Mouse (Mus musculus) c-Kit-positive CD71-negative TER-119-negative erythroid progenitor cells, embryonic 14.5 days (primary cell): ENCODE data around the gene Mmp28.

Source experiments
- DNase-seq: peaks from one replicate; pipeline ENCODE4 v3.0.0-alpha.2; 2013; ENCODE audit warnings: low read depth

Gene Mmp28

DNA sequence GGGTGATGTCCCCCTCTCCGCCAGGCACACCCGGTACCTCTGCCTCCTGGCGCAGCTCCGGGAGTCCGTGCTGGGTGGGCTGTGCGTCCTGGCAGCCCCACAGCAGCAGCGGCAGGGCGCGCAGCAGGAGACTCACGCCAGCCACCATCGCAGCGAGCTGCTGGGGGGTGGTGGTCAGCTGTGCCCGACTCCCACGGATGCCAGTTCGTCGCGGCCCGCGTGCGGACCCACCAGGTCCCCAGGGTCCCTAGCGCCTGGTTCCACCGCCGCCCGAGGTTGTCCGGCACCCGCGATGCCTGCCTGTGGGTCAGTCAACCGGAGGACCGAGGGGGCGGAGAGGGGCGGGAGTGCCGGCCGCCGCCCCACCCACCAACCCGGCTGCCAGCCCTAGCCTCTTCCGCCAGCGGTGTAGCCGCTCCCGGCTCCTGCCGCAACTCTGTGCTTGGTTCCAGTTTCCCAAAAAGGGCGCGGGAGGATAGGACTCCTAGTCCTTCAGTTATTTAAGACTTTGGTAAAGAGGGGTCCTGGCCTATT lies at the start of gene Mmp28:
Gene Mmp28 (minus strand): TSS at position 361 of the 534 bp plus-strand sequence.
- no peak for DNase-seq

DNA sequence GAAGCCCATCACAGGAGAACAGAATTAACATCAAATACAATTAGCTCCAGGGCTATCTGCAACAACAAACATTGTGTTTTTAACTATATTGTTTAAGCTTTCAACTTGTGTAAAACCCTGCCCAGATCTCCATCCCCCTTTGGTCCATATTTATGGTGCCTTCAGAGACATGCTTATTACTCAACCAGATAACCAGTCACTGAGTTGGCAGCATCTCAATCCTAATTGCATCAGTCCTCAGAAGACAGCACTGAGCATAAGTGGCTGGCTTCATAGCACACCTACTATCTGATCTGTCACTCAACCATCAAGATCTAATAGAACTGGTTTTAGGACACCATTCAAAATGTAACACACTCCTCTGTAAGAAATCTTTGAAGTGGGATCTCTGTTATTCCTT lies 46.6 kb upstream of the Mmp28 start:
- no peak for DNase-seq

DNA sequence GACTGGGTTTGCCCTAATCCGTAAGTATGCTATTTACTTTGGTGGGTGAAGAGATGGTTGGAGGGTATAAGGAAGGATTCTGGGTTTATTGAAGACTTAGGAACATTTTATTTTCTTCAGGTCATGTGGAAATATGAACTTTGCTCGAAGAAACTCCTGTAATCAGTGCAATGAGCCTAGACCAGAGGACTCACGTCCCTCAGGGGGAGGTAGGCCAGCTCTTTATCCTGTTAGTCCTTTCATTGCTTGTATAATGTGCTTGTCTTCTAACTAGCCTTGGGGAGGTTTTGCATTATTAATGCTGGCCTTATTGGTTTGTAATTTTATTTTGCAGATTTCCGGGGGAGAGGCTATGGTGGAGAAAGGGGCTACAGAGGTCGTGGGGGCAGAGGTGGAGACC lies 41.4 kb upstream of the Mmp28 start:
- DNase-seq, result no peak

DNA sequence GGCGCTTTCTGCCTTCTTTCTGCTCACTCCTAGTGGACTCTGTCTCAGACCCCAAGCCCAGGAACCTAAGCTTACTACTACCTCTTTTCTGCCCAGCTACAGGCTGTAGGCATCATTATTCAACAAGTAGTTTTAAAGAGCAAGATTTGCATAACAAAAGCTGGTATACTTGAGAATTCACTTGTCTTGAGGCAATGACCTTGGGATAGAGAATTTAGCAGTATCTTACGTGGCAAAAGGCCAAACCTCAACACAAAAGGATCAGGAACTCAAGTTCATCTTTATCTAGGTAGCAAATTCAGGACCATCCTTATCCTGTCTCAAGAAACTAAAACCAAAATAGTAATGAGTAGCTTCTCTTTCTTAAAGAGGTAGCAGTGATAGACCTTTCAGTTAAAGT lies 32.7 kb upstream of the Mmp28 start:
- no peak for DNase-seq

DNA sequence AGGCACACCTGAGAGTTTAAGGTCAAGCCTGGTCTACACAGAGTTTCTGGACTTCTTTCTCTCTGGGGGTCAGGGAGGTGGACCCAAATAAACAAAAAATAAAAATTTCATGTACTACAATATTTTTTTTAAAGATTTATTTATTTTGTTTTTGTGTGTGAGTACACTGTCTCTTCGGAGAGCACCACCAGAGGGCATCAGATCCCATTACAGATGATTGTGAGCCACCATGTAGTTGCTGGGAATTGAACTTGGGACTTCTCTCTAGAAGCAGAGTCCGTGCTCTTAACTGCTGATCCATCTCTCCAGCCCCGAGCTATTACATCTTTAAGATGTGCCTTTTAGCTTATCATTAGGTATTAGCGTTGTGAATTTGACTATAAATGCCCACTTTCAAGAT lies 28.6 kb upstream of the Mmp28 start:
- DNase-seq, result no peak

DNA sequence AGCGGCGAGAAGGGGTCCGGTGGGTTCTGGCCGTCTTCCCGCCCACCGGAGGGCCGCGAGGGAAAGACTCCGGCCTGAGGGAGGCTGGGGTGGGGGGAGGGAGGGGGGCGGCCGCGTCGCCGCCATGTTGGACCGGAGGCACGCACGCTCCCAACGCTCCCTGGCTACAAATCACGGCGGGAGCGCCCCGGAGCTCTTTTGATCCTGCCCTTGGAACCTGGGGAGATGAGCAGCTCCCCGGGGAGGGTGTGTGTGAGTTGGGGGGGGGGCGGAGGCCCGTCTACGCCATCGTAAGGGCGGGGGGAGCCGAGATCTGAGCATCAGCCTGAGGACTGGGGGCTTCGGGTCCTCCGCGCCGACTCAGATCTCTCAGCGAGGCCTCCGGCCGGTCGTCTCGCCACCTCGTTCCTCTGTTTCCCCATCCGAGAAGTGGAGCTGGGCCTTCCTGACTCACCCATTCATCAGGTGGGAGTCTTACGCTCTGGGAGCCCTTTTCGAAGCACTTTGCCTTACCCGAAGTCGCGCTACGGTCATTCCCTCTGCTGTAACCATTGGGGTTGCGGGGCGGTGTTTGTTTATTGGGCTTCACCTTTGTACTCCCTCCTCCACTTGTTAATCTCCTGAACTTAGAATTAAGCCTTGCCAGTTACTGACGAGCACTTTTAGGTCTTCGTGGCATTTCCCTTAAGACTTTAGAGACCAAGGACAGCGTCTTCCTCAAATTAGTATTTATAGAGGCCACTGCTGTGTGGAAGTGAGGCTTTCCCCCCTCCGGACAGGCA lies 10.6 kb upstream of the Mmp28 start:
- DNase-seq, result no peak

DNA sequence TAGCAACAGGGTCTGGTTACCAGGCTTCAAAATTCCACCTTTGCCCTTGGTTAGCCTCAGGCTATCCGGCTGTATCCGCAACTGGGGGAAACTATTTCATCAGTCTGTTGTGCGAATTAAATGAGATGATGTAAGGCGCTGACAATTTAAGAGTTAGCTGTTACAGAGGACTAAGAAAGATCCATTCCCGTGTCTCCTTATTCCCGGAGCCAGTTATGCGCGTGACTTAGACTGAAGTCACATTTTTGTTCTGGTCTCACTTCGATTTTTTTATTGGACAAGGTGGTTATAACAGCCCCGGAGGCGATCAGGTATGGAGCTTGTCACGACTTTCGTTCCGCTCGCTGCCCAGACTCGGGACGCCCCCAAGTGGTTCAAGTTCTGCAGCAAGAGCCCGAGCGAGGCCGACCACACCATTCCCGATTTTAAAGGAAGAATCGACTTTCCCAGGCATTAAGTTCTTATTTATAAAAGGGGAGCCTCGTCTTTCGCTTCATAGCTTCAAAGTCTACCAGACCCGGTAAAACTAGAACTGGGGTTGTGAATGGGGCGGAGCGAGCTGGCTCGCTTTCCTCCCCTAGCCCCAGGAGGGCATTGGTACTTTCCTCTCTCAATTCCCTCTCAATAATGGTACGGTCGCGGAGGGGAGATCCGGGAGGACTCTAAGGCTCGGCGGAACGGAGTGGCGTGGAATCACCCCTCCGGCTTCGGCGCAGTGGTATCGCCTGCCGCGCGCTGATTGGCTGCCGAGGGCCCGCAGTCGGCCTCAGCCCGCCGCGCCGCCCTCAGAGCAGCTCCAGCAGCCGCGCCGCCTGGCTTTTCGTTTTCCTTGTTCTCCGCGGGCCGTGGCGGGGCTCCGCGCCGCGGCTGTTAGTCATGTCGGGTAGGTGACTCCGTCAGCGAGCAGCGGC lies 9.7 kb upstream of the Mmp28 start, which contains the start of gene Taf15:
Gene Taf15 (plus strand): TSS at position 763 of the 911 bp plus-strand sequence.
- DNase-seq, result peak; percentile 99

DNA sequence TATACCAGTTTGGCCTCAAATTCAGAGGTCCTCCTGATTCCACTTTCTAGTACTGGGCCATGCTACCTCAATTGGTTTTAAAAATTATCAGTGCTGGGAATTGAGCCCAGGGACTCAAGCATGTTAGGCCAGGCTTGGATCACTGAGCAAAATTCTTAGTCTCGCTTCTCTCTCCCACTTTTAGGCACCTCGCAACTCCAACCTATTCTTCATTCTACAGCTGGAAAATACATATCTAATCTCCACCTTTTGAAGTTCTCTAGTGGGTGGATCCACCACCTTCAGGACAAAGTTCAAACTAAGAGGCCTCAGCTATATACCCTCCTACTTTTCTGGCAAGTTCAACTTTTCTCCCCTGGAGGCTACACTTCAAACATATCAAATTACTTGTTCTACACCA lies 8.9 kb upstream of the Mmp28 start:
- DNase-seq, result no peak

DNA sequence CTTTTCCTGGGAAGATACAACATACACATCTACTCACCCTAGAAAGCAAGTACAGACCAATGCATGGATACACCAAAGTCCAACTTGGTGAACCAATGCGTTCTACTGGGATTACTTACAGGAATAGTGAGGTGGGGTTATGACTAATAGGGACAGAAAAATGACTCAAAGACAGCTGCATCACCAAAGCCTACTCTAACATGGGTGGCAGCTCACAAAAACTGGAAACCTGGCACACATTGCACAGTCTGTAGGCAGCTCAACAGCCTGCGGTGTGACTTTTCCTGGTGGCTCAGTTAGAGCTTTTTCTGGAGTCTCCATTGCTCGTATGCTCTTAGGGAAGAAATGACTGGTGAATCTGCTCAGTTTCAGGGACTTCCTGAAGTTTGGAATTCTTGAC lies 5.9 kb upstream of the Mmp28 start:
- no peak for DNase-seq

DNA sequence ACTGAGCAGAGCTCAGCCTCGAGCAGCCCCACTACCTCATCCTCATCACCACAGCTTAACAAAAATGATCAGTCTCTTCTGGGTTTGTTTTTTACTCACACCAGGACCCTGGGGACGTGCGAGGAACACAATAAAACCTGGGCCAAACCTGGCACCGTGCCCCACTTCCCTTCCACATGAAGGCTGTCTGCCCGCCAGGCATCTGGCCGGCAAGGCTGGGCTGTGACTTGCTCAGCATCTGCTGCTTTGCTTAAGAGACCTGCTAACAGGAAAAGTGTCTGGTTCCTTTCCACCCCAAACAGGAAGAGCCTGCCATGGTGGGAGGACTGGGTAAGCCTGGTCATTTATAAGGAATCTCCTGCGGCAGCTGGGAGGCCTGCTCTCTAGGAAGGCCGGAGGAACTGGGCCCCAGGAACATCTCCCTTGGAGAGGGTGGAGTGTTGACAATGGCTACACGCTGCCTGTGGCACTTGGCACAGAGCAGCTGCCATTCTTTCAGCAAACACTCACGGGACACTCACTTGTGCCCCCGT lies 4.3 kb upstream of the Mmp28 start:
- DNase-seq, result no peak

DNA sequence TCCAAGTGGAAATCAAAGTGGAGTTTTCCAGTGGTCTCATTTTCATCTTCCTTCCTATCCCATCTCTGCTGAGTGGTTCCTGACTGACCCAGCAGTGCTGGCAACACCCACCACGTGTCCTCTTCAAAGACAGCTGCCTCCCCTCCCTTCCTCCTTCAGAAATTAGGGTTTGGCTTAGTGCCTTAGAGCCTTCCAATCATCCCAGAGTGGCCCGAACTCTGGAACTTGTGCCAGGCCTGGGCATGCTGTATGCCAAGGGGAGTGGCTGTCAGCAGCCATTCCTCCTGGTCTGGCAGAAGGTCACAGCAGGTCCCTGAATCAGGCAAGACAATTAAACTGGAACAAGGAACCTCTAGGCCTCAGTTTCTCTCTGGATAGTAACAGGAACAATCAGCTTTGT lies 3.1 kb upstream of the Mmp28 start:
- no peak for DNase-seq

DNA sequence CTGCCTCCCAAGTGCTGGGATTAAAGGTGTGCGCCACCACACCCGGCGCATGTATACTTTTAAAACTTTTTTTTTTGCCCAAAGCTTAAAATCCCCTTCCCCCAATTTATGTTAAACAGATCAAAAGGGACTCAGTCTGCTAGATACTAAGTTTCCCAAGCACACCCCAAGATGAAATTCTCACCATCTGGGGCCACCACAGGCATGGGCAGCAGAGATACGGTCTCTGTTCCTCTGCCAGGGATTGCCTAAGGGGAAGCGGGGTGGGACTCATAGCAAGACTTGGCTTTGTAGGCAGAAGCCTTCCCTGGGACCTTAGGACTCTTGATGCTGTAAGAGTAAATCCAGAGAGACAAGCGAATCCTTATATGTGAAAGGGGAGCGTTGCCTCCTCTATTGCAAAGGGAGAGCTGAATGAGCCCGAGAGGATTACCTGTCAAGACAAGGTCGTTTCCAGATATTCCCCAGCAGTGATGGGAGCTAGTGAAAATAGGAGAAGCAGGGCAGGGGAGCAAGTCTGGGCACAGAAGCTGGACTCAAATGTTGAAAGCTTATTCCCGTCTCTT lies 1.3 kb downstream of the Mmp28 start:
- no peak for DNase-seq

DNA sequence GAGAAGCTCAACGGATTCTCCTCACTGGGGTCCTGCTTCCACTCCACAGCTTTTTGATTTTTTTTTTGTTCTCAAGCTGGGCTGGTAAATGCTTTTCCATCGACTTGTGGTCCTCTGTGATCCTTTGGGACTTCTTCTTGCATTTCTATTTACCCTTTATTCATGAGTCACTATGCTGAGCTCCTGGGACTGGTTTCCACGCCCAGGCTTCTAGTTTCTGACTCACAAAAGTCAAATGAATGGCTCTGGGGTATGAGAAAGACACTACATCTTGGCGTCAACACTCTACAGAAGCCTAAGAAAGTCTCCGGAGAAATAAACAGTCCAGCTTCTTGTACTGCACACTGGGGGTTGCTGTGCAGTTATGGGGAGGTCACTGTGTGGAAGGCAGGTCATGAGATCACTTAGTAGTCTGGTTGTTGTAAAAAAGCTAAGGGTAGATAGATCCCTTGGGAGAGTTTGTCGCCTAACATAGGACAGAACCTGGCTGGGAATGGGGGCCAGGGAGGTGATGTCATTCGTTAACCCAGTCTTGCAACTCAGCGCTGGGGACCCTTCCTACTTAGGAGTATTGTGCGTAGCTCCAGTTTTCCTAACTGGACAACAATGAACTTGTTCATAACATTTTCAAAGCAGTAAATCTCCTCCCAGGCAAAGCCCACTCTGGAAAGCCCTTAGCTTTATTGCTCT lies 4.8 kb downstream of the Mmp28 start:
- DNase-seq, result no peak

DNA sequence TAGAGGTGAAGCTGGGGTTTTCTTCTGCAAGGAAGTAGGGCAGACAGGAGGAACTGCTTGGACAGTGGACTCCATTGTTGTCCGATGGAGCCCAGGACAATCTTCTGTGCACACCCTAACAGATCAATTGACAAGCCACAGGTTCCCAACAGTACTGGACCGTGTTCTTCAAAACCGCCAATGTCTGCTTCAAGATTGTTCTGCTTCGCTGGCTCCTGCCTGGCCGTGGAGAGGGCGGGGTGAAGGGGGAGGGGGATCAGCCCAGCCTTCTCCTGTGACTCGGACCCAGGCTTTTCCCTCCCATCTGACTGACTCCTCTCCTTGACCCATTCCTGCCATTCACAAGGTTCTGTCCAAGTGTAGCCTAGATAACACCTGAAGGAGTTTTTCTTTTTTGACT lies 5.6 kb downstream of the Mmp28 start:
- DNase-seq, result no peak

DNA sequence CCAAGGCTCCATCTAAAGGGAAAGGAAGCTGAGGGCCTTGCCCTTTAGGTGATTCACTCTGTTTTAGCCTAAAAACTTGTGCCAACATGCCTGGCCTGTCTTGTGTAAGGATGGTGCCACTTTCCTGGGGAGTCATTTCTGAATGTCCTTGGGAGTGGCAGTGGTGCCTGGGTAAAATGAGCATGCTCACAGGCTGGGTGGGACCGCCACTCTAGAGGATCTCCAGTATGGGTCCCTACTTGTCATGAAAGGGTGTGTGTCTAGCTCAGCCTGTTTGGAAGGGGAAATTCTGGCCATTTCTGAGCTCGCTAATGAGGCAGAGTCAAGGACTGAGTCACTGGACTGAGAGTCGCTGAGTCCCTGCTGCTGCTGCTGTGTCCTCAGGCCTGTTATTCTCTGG lies 7.3 kb downstream of the Mmp28 start:
- DNase-seq, result no peak

DNA sequence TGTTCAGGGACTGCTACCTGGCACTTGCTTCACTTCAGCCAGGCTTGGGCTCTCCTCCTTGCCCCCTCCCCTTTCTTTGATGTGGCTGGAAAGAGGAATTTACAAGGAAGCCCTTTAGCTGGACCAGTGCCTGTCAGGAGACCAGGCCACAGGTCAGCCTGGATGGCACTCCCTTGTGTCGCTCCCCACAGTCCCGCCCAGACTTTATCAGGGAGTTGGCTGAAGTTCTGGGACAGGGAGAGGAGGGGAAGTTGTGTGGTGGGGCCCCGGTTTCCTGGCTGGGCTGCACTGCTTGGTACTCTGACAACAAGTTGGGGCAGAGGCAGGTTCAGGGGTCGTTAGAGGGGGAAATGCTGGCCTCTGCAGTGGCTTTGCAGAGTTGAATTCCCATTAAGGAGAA lies 8.3 kb downstream of the Mmp28 start:
- no peak for DNase-seq

DNA sequence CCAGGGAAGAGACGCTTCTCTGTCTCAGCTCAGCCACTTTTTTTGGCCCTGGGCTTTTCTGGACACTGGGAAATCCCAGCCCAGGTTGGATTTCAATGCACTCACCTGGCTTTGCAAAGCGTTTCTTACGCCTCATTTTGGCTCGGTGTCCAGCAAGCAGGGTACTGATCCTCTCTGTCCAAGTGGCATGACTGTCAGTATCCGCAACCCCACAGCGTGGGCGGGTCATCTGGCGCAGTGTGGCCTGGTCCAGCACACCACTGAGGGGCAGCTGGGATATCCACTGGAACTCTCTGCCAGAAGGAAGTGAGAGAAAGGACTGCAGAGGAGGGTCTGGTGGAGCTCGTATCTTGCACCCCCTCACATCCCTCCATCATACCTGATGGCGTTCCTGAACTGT lies 11.6 kb downstream of the Mmp28 start:
- no peak for DNase-seq

DNA sequence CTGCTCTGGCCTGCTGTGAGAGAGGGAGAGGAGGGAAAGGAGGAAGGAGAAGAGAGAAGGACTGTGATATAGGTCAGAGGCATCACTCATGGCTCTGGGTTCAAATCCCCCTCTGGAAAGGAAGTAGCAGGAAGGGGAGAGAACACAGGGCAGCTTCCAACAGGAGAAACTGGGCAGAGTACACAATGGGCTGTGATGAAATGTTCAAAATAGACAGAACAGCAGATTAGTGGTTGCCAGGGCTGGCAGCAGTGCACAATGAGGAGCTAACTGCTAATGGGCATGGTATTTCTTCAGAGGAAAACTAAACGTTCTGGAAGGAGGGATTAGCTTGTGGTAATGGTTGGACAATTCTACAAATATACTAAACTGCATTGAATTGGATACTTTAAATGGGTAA lies 12.3 kb downstream of the Mmp28 start:
- DNase-seq, result no peak

DNA sequence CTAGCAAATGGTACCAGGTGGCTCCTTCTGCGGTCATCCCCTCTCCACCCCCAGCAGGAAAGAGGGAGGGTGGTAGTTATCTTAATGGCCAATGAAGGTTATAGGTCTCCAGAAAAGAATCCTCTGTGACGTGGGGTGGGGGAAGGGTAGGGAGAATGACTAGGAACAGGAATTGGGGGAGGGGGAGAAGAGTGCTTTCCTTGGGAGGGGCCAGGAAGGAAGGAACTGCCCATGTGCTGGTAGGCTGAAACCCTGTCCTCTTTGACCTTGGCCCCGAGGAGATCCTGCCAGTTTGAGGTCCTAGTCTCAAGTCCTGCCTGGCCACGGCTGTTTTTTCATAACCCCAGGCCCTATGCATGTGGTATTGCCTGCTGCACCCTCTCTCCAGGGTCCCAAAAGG lies 13.6 kb downstream of the Mmp28 start:
- DNase-seq, result no peak

DNA sequence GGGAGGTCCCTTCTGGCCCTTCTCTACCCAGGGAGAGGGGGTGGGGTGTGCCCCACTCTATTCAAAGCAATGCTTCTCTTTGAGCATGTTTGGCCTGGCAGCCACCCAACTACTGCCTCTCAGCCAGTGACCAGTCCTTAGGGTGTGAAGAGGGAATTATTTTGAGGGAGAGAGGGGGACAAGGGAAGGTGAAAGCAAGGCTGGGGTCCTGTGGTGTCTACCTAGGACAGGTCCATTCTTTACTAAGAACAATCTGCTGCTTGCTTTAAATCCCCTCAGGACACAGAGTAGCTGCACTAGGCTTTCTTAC lies 14.0 kb downstream of the Mmp28 start:
- no peak for DNase-seq

DNA sequence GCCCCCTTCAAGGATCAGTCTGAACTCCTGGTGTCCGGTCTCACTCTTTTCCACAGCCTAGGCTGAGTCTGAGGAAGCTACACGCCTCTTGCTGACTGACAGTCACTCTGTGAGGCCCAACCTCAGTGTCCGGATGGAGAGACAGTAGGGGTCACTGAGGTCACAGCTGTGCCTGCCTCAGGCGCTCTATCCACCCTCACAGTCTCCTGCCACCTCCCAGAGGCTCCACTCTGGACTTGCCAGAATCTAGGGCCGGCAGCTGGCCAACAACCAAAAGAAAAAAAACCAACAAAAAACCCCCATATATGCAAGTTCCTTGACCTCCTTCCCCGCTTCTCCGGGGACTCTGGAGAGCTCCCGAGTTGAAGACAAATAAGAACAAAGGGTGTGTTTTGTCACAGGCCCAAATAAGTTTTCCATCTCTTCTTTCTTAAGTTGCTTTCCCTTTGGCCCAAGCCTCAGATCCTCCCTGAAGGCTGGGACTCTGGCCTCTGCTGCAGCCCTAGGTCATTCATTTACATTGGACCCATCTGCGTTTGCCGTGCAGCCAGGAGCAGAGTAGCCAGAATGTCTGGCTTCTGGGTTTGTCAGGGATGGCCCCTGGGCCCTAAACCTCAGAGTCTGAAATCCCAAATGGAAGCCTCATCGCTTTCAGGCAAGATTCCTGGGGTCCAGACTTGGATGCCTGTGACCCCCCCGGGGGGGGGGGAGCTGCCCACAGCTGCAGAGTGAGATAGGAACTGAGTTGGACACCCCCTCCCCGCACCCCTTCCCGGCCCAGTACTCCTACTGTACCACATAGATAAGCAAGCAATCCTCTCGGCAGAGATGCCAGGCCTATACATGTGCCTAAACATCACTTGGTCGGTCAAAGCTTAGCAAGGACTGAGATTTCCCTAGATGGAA lies 14.6 kb downstream of the Mmp28 start:
- no peak for DNase-seq
